Mouse (Mus musculus): ENCODE results near the gene Asb3. TPM values are rescaled to one million over a fixed set of nuclear protein-coding genes. Genes with fewer than 3 reads are reported as not detected.
"Not testable (repeated sequence)": the region's sequence is repeated elsewhere in the genome, so short reads cannot be mapped to it uniquely, and the experiment has no call there.

Asb3 gene
- polyA plus RNA-seq, 1 experiment from 2014 or later = 33.7 TPM

DNA sequence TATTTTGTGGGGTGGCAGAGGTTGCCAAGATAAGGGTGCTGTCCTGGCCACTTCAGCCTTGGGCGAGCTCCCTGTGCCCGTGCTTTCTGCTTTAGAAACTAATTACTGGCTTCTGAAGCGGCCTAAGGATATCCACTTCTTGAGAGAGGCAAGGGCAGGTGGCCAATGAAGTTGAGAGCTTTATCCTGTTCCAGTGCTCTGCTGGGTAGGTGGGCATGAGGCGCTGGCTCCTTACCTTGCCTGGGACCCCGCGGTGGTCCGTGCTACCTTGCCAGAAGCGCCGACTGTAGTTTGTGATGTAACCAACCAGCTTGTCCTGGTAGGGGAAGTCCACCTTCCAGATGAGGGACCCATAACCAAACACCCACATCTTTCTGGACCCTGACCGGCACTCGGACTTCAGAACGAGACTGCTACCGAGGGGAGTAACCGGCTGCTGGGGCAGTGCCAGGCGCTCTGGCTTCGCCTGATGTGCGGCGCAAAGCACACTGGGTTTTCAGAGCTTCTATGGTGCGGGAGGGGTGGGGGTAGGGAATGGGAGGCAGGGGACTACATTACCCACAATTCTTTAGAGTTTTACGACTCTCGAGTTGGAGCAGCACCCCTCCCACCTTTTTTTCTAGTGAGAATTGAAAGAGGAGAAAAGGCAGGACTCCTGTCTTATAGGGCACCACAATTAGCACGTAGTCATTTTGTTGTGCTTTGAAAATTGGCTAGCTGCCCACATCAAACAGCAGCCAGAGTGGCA lies 100.8 kb downstream of the Asb3 start, which contains the start of gene Chac2:
TSS of gene Chac2 (minus strand) at position 474 of the 748 bp plus-strand sequence.
- peak within 1 kb of the TSS; percentile 47; the same call in 1 of the 2 replicates for H3K9ac ChIP-seq (ENCODE audit: low read depth, low read length)
- no peaks in the 10 kb centered on the region for H3K36me3 ChIP-seq (ENCODE audit: control insufficient read depth, insufficient read depth, low read length)
- DNase-seq (ENCODE audit: low spot score) (peak; percentile 86), ATAC-seq (ENCODE audit: low FRiP score) (peak; percentile 99)
- H3K4me3 ChIP-seq (ENCODE audit: low read depth, low read length) = peak within 1 kb of the TSS; percentile 42
- 2% methylated on average over 22 of the region's 22 CpGs for whole genome bisulfite sequencing
- no peaks in the 10 kb centered on the region for H3K27me3 ChIP-seq (ENCODE audit: control insufficient read depth, insufficient read depth, low read length)
- no peaks in the 10 kb centered on the region for H3K4me1 ChIP-seq (replicated peaks; ENCODE audit: control insufficient read depth, insufficient read depth, low read length)
- H3K4me2 ChIP-seq (replicated peaks; ENCODE audit: low read depth, low read length) = peak within 1 kb of the TSS; percentile 49
- no peaks in the 10 kb centered on the region for H3K9me3 ChIP-seq (ENCODE audit: control insufficient read depth, low read length)
- H3K27ac ChIP-seq (ENCODE audit: low read depth, low read length) = no peak within 1 kb of the TSS

DNA sequence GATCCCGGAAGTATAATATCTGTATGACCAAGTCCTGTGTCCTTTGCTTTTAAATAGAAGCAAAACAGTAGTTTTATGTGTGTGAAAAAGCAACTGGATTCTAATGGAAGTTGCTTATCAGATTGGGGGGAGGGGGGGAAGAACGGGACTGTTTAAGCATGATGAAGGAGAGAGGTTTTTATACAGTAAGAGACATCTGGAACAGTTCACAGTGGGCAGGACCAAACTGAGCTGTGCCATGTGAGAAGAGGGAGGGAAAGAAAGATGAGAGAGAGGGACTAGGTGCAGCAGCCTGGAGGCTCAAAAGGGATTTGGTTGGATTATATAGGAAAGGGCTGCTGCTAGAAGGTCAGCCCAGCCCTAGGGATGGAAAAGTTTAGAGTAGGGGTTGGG lies 101.4 kb downstream of the Asb3 start:
- no peaks in the 10 kb centered on the region for H3K4me1 ChIP-seq (replicated peaks; ENCODE audit: control insufficient read depth, insufficient read depth, low read length)
- H3K27me3 ChIP-seq (ENCODE audit: control insufficient read depth, insufficient read depth, low read length) = no peaks in the 10 kb centered on the region
- H3K4me2 ChIP-seq (replicated peaks; ENCODE audit: low read depth, low read length) = peak overlapping the region; percentile 49
- no peaks in the 10 kb centered on the region for H3K9me3 ChIP-seq (ENCODE audit: control insufficient read depth, low read length)
- H3K27ac ChIP-seq (ENCODE audit: low read depth, low read length) = no peak overlapping the region
- WGBS = 8% methylated on average over 2 of the region's 2 CpGs
- ATAC-seq (ENCODE audit: low FRiP score) (peak; percentile 79), DNase-seq (ENCODE audit: low spot score) (no peak)
- H3K4me3 ChIP-seq (ENCODE audit: low read depth, low read length) = peak overlapping the region; percentile 42
- H3K9ac ChIP-seq (ENCODE audit: low read depth, low read length) = peak overlapping the region; percentile 29; the same call in 1 of the 2 replicates
- H3K36me3 ChIP-seq (ENCODE audit: control insufficient read depth, insufficient read depth, low read length) = no peaks in the 10 kb centered on the region

DNA sequence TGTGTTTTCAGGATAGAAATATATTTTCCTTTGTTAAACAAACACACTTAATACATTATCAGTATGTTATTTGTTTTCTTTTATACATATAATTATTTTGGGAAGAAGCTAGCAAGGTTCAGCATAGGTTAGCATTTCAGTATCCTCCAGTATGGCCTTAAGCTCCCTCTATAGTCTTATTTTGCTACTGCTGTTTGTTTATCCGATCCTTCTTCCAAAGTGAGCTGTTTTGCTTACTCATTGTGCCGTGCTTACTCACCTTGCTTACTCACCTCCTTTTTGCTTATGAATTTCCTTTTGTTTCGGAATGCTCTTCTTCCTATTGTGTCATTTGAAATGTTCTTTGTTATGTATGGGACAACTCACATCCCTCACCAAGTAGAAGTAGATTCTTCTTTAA lies 111.5 kb downstream of the Asb3 start:
- DNase-seq (ENCODE audit: low spot score) = no peak
- no peak for ATAC-seq (ENCODE audit: low FRiP score)
- H3K4me1 ChIP-seq (replicated peaks; ENCODE audit: control insufficient read depth, insufficient read depth, low read length) = no peaks in the 10 kb centered on the region
- no peak overlapping the region for H3K9ac ChIP-seq (ENCODE audit: low read depth, low read length)
- H3K4me3 ChIP-seq (ENCODE audit: low read depth, low read length) = no peak overlapping the region
- H3K9me3 ChIP-seq (ENCODE audit: control insufficient read depth, low read length) = no peaks in the 10 kb centered on the region
- H3K36me3 ChIP-seq (ENCODE audit: control insufficient read depth, insufficient read depth, low read length) = no peaks in the 10 kb centered on the region
- H3K4me2 ChIP-seq (replicated peaks; ENCODE audit: low read depth, low read length) = no peak overlapping the region
- no peaks in the 10 kb centered on the region for H3K27me3 ChIP-seq (ENCODE audit: control insufficient read depth, insufficient read depth, low read length)
- WGBS = 89% methylated on average over 3 of the region's 3 CpGs
- H3K27ac ChIP-seq (ENCODE audit: low read depth, low read length) = no peak overlapping the region

DNA sequence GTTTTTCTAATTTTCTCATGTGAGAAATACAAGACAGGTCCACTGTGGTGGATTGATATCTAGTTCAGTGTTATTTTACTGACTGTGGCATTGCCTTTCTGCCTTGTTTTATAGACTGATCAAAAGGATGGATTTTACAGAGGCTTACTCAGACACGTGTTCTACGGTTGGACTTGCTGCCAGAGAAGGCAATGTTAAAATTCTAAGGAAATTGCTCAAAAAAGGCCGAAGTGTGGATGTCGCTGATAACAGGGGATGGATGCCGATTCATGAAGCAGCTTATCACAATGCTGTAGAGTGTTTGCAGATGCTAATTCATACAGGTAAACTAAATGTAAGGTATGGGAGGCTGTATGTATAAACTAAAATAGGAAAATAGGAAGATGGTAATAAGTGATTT lies 113.0 kb downstream of the Asb3 start:
- WGBS = 93% methylated on average over 5 of the region's 5 CpGs
- no peak overlapping the region for H3K27ac ChIP-seq (ENCODE audit: low read depth, low read length)
- no peaks in the 10 kb centered on the region for H3K9me3 ChIP-seq (ENCODE audit: control insufficient read depth, low read length)
- no peaks in the 10 kb centered on the region for H3K4me1 ChIP-seq (replicated peaks; ENCODE audit: control insufficient read depth, insufficient read depth, low read length)
- DNase-seq (ENCODE audit: low spot score) (no peak), ATAC-seq (ENCODE audit: low FRiP score) (no peak)
- H3K36me3 ChIP-seq (ENCODE audit: control insufficient read depth, insufficient read depth, low read length) = no peaks in the 10 kb centered on the region
- H3K4me2 ChIP-seq (replicated peaks; ENCODE audit: low read depth, low read length) = no peak overlapping the region
- no peak overlapping the region for H3K9ac ChIP-seq (ENCODE audit: low read depth, low read length)
- no peaks in the 10 kb centered on the region for H3K27me3 ChIP-seq (ENCODE audit: control insufficient read depth, insufficient read depth, low read length)
- no peak overlapping the region for H3K4me3 ChIP-seq (ENCODE audit: low read depth, low read length)

DNA sequence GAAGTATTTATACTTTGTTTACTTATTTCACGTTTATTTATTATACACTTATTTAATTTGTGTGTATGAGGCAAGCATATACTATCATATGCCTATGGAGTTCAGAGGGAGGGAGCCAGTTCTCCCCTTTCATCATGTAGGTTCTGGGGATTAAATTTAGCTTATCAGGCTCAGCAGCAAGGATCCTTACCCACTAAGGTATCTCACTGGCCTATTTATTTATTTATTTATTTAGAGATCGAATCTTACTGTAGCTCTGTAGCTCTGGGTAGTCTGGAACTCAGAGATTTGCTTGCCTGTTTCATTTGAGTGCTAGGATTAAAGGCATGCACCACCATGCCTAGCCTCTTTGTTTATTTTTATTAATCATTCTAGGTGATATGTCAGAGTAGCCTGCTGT lies 113.5 kb downstream of the Asb3 start:
- DNase-seq (ENCODE audit: low spot score) (no peak), ATAC-seq (ENCODE audit: low FRiP score) (no peak)
- Histone ChIP-seq H3K36me3 (ENCODE audit: control insufficient read depth, insufficient read depth, low read length) (no peaks in the 10 kb centered on the region), H3K9ac (ENCODE audit: low read depth, low read length) (no peak overlapping the region), H3K27me3 (ENCODE audit: control insufficient read depth, insufficient read depth, low read length) (no peaks in the 10 kb centered on the region), H3K4me1 (replicated peaks; ENCODE audit: control insufficient read depth, insufficient read depth, low read length) (no peaks in the 10 kb centered on the region), H3K4me3 (ENCODE audit: low read depth, low read length) (no peak overlapping the region), H3K27ac (ENCODE audit: low read depth, low read length) (no peak overlapping the region), H3K9me3 (ENCODE audit: control insufficient read depth, low read length) (no peaks in the 10 kb centered on the region), H3K4me2 (replicated peaks; ENCODE audit: low read depth, low read length) (no peak overlapping the region)
- WGBS = 85% methylated on average over 2 of the region's 2 CpGs

DNA sequence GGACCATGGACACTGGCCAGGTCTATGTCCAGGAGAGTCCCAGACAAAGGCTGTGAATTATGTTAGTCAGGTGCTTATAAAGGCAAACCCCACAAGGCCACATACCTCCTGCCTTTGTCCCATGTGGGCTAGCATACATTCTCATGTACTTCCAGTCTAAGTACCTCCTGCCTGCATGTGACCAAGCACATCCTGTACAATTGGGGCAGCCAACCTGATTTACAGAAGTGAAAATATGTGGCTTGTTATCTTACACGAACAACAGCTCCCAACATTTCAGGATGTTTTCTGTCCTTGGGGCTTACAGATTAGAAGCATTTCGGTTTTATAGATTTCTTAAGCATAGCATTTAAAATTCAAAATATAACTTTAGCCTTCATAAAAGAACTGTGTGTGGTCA lies 114.8 kb downstream of the Asb3 start:
- no peak overlapping the region for H3K4me3 ChIP-seq (ENCODE audit: low read depth, low read length)
- H3K4me2 ChIP-seq (replicated peaks; ENCODE audit: low read depth, low read length) = no peak overlapping the region
- WGBS = 93% methylated on average over 2 of the region's 2 CpGs
- H3K27me3 ChIP-seq (ENCODE audit: control insufficient read depth, insufficient read depth, low read length) = no peaks in the 10 kb centered on the region
- no peak overlapping the region for H3K9ac ChIP-seq (ENCODE audit: low read depth, low read length)
- H3K36me3 ChIP-seq (ENCODE audit: control insufficient read depth, insufficient read depth, low read length) = no peaks in the 10 kb centered on the region
- H3K9me3 ChIP-seq (ENCODE audit: control insufficient read depth, low read length) = no peaks in the 10 kb centered on the region
- DNase-seq (ENCODE audit: low spot score) (no peak), ATAC-seq (ENCODE audit: low FRiP score) (no peak)
- no peak overlapping the region for H3K27ac ChIP-seq (ENCODE audit: low read depth, low read length)
- H3K4me1 ChIP-seq (replicated peaks; ENCODE audit: control insufficient read depth, insufficient read depth, low read length) = no peaks in the 10 kb centered on the region

DNA sequence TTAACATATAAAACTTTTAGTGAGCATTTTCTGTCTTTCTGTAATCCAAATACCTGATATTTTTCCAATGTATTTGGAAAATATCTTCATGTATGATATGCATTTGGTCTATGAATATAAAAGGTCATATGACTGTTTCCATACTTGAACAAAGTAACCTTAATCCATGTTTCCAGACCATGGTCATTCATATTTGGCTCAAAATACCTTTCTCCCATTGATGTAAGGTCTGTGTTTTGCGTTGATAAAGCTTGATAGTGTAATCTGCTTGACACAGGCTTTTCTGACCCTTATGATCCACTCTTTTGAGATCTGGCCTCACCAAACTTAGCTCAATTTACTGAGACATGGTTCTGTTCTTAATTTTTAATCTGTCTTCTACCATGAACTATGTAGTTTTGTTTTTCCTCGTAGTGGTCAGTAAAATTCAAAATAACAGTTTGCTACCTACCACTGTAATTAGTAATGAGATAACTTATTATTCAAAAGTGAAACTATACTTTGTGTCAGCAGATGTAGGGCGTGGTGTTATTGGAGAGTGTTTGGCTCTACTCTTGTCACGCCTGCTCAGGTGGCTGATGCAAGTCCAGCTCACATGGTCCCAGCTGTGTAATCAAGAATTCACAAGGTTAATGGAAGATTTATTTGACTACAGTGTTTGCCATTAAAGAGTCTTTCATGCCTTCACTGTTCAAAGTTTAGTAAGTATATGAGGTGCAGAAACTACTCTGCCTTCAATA lies 116.1 kb downstream of the Asb3 start:
- Histone ChIP-seq H3K27me3 (ENCODE audit: control insufficient read depth, insufficient read depth, low read length) (no peaks in the 10 kb centered on the region), H3K4me1 (replicated peaks; ENCODE audit: control insufficient read depth, insufficient read depth, low read length) (no peaks in the 10 kb centered on the region), H3K4me3 (ENCODE audit: low read depth, low read length) (no peak overlapping the region), H3K4me2 (replicated peaks; ENCODE audit: low read depth, low read length) (no peak overlapping the region), H3K9ac (ENCODE audit: low read depth, low read length) (no peak overlapping the region), H3K27ac (ENCODE audit: low read depth, low read length) (no peak overlapping the region), H3K36me3 (ENCODE audit: control insufficient read depth, insufficient read depth, low read length) (no peaks in the 10 kb centered on the region), H3K9me3 (ENCODE audit: control insufficient read depth, low read length) (no peaks in the 10 kb centered on the region)
- DNase-seq (ENCODE audit: low spot score) = no peak
- ATAC-seq (ENCODE audit: low FRiP score) = no peak
- WGBS = 93% methylated on average over 4 of the region's 4 CpGs

DNA sequence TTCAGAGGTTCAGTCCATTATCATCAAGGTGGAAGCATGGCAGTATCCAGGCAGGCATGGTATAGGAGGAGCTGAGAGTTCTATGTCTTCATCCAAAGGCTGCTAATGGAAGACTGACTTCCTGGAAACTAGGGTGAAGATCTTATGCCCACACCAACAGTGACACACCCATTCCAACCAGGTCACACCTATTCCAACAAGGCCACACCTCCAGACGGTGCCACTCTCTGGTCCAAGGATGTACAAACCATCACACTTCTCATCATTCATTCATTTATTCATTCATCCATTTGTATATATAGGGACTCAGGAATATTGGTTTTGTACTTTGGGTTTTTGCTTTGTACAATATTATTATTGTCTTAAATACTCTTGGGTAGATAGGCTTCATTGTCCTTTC lies 124.5 kb downstream of the Asb3 start:
- H3K4me1 ChIP-seq (replicated peaks; ENCODE audit: control insufficient read depth, insufficient read depth, low read length) = not testable (repeated sequence)
- 95% methylated on average over 1 of the region's 1 CpGs for WGBS

DNA sequence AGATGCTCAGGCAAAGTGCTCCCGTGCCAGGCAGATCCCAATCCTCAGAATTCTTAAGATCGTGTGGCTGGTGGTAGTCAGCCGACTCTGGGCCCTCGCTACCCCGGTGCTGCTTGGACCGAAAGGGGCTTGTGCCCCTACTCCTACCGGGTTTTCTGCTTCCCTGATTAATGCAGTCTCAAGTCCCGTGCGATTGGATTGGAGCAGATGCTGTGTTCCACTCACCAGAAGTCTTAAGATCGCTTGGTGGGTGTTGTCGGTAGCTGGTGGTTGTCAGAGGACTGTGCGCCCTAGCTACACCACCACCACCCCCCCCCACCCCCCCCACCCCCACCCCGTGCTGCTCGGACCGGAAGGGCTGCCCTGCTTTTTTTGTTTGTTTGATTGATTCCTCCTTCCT lies 132.2 kb downstream of the Asb3 start:
- H3K4me2 ChIP-seq (replicated peaks; ENCODE audit: low read depth, low read length); H3K27ac ChIP-seq (ENCODE audit: low read depth, low read length); H3K36me3 ChIP-seq (ENCODE audit: control insufficient read depth, insufficient read depth, low read length); H3K4me1 ChIP-seq (replicated peaks; ENCODE audit: control insufficient read depth, insufficient read depth, low read length); H3K4me3 ChIP-seq (ENCODE audit: low read depth, low read length); H3K27me3 ChIP-seq (ENCODE audit: control insufficient read depth, insufficient read depth, low read length); ATAC-seq (ENCODE audit: low FRiP score); H3K9me3 ChIP-seq (ENCODE audit: control insufficient read depth, low read length); H3K9ac ChIP-seq (ENCODE audit: low read depth, low read length); DNase-seq (ENCODE audit: low spot score): not testable (repeated sequence)
- WGBS = 59% methylated on average over 13 of the region's 15 CpGs

More for the DNA sequence above, 124.5 kb downstream of the Asb3 start:
- not testable (repeated sequence) for H3K27ac ChIP-seq (ENCODE audit: low read depth, low read length); H3K9ac ChIP-seq (ENCODE audit: low read depth, low read length); ATAC-seq (ENCODE audit: low FRiP score); H3K36me3 ChIP-seq (ENCODE audit: control insufficient read depth, insufficient read depth, low read length); DNase-seq (ENCODE audit: low spot score); H3K27me3 ChIP-seq (ENCODE audit: control insufficient read depth, insufficient read depth, low read length); H3K4me3 ChIP-seq (ENCODE audit: low read depth, low read length); H3K4me2 ChIP-seq (replicated peaks; ENCODE audit: low read depth, low read length); H3K9me3 ChIP-seq (ENCODE audit: control insufficient read depth, low read length)

Measured in hindbrain, embryonic 11.5 days (tissue).